Mouse (Mus musculus) embryonic facial prominence, embryonic 10.5 days (tissue): ENCODE data around the gene Ets1. TPM values are rescaled to one million over a fixed set of nuclear protein-coding genes. Genes with fewer than 3 reads are reported as not detected.

Source experiments
- DNase-seq: peaks from one replicate; pipeline ENCODE4 v3.0.0-alpha.2; 2017; ENCODE audit warnings: low spot score
- H3K27ac ChIP-seq: fragments of 300-500 bp; sonication (generic); replicated peaks from 2 replicates; pipeline ENCODE4 v1.5.1; 2016; ENCODE audit warnings: mild to moderate bottlenecking
- H3K27me3 ChIP-seq: fragments of 300-500 bp; sonication (generic); replicated peaks from 2 replicates; pipeline ENCODE4 v1.6.1; 2016; ENCODE audit warnings: low read depth, mild to moderate bottlenecking; ENCODE audit not compliant: poor library complexity, severe bottlenecking
- H3K36me3 ChIP-seq: fragments of 300-500 bp; sonication (generic); replicated peaks from 2 replicates; pipeline ENCODE4 v1.6.1; 2016; ENCODE audit warnings: mild to moderate bottlenecking, moderate library complexity
- H3K4me1 ChIP-seq: fragments of 300-500 bp; sonication (generic); 2 replicates; pipeline ENCODE4 v1.6.1; 2016
- H3K4me3 ChIP-seq: fragments of 300-500 bp; sonication (generic); 2 replicates; pipeline ENCODE4 v1.5.1; 2016; ENCODE audit warnings: mild to moderate bottlenecking, moderate library complexity
- H3K9me3 ChIP-seq: fragments of 300-500 bp; sonication (generic); 2 replicates; pipeline ENCODE4 v1.6.1; 2016; ENCODE audit warnings: mild to moderate bottlenecking
- WGBS: fragments of 180-500 bp; shearing (Covaris S2); methylation state at CpG from one replicate; pipeline ENCODE4 v1.1.7; 2016; 5-methylcytosine and 5-hydroxymethylcytosine counted together
- polyA plus RNA-seq: library from polyadenylated mRNA; unstranded; fragments of >200 nt; fragmentation: Nextera tagmentation; extraction: Ambion mirVana; gene quantifications from 2 replicates; pipeline ENCODE4 v1.2.1, GENCODE M21; 2016

Gene Ets1
- polyA plus RNA-seq, 1 experiment from 2014 or later, result 38.6 TPM

GRCm38 (mm10) chr9:32740751-32741387 is 104.8 kb downstream of the Ets1 start:
- H3K9me3 ChIP-seq, result no peaks in the 10 kb centered on the region
- peaks cover 43% of the 10 kb centered on the region for H3K36me3 ChIP-seq
- no peak overlapping the region for H3K4me3 ChIP-seq
- no peak for DNase-seq
- H3K4me1 ChIP-seq, result 0 out of 2 replicates have a peak, but pooled peaks cover 1% of the 10 kb centered on the region
- 90% methylated on average over 12 of the region's 12 CpGs for WGBS
- no peak overlapping the region for H3K27ac ChIP-seq
- no peaks in the 10 kb centered on the region for H3K27me3 ChIP-seq

- DNase-seq, result no peak
- Histone ChIP-seq H3K4me3 (no peak overlapping the region), H3K9me3 (no peaks in the 10 kb centered on the region), H3K36me3 (peaks cover 39% of the 10 kb centered on the region), H3K27ac (no peak overlapping the region), H3K27me3 (no peaks in the 10 kb centered on the region), H3K4me1 (0 out of 2 replicates have a peak, but pooled peaks cover 5% of the 10 kb centered on the region)
- 87% methylated on average over 2 of the region's 2 CpGs for WGBS
Observed at GRCm38 (mm10) chr9:32741681-32742080, 105.7 kb downstream of the Ets1 start.

GRCm38 (mm10) chr9:32743157-32743556 is 107.1 kb downstream of the Ets1 start:
- Histone ChIP-seq H3K9me3 (no peaks in the 10 kb centered on the region), H3K27ac (no peak overlapping the region), H3K4me1 (0 out of 2 replicates have a peak, but pooled peaks cover 5% of the 10 kb centered on the region), H3K36me3 (peaks cover 29% of the 10 kb centered on the region), H3K4me3 (no peak overlapping the region), H3K27me3 (no peaks in the 10 kb centered on the region)
- 82% methylated on average over 8 of the region's 8 CpGs for WGBS
- no peak for DNase-seq

GRCm38 (mm10) chr9:32743642-32744161 is 107.7 kb downstream of the Ets1 start:
- DNase-seq, result no peak
- Histone ChIP-seq H3K4me3 (no peak overlapping the region), H3K27ac (no peak overlapping the region), H3K4me1 (0 out of 2 replicates have a peak, but pooled peaks cover 5% of the 10 kb centered on the region), H3K27me3 (no peaks in the 10 kb centered on the region), H3K9me3 (no peaks in the 10 kb centered on the region), H3K36me3 (peaks cover 23% of the 10 kb centered on the region)
- 86% methylated on average over 9 of the region's 9 CpGs for WGBS

GRCm38 (mm10) chr9:32744288-32744687 is 108.3 kb downstream of the Ets1 start:
- peaks cover 20% of the 10 kb centered on the region; the same call in 1 of the 2 replicates for H3K36me3 ChIP-seq
- no peak for DNase-seq
- 86% methylated on average over 9 of the region's 9 CpGs for WGBS
- H3K27ac ChIP-seq, result no peak overlapping the region
- no peak overlapping the region for H3K4me3 ChIP-seq
- 0 out of 2 replicates have a peak, but pooled peaks cover 5% of the 10 kb centered on the region for H3K4me1 ChIP-seq
- no peaks in the 10 kb centered on the region for H3K9me3 ChIP-seq
- H3K27me3 ChIP-seq, result no peaks in the 10 kb centered on the region

- 90% methylated on average over 12 of the region's 12 CpGs for WGBS
- Histone ChIP-seq H3K27me3 (no peaks in the 10 kb centered on the region), H3K4me1 (0 out of 2 replicates have a peak, but pooled peaks cover 5% of the 10 kb centered on the region), H3K36me3 (peaks cover 30% of the 10 kb centered on the region; the same call in 1 of the 2 replicates), H3K27ac (no peak overlapping the region), H3K9me3 (no peaks in the 10 kb centered on the region), H3K4me3 (no peak overlapping the region)
- DNase-seq, result no peak
Observed at GRCm38 (mm10) chr9:32745079-32745763, 109.2 kb downstream of the Ets1 start.

GRCm38 (mm10) chr9:32745998-32746397 is 110.0 kb downstream of the Ets1 start:
- no peak overlapping the region for H3K4me3 ChIP-seq
- H3K36me3 ChIP-seq, result peaks cover 31% of the 10 kb centered on the region; the same call in 1 of the 2 replicates
- no peak overlapping the region for H3K27ac ChIP-seq
- no peak for DNase-seq
- H3K9me3 ChIP-seq, result no peaks in the 10 kb centered on the region
- WGBS, result 90% methylated on average over 8 of the region's 8 CpGs
- no peaks in the 10 kb centered on the region for H3K27me3 ChIP-seq
- H3K4me1 ChIP-seq, result 0 out of 2 replicates have a peak, but pooled peaks cover 5% of the 10 kb centered on the region

GRCm38 (mm10) chr9:32746615-32747014 is 110.6 kb downstream of the Ets1 start:
- Histone ChIP-seq H3K36me3 (peaks cover 31% of the 10 kb centered on the region; the same call in 1 of the 2 replicates), H3K27me3 (no peaks in the 10 kb centered on the region), H3K27ac (no peak overlapping the region), H3K4me1 (0 out of 2 replicates have a peak, but pooled peaks cover 5% of the 10 kb centered on the region), H3K4me3 (no peak overlapping the region), H3K9me3 (no peaks in the 10 kb centered on the region)
- WGBS, result 93% methylated on average over 6 of the region's 6 CpGs
- no peak for DNase-seq

GRCm38 (mm10) chr9:32747624-32748023 is 111.6 kb downstream of the Ets1 start:
- no peaks in the 10 kb centered on the region for H3K9me3 ChIP-seq
- WGBS, result 88% methylated on average over 8 of the region's 8 CpGs
- DNase-seq, result no peak
- 0 out of 2 replicates have a peak, but pooled peaks cover 7% of the 10 kb centered on the region for H3K4me1 ChIP-seq
- H3K27ac ChIP-seq, result no peak overlapping the region
- no peak overlapping the region for H3K4me3 ChIP-seq
- no peaks in the 10 kb centered on the region for H3K27me3 ChIP-seq
- peaks cover 31% of the 10 kb centered on the region; the same call in 1 of the 2 replicates for H3K36me3 ChIP-seq

GRCm38 (mm10) chr9:32748552-32748951 is 112.5 kb downstream of the Ets1 start:
- Histone ChIP-seq H3K36me3 (peaks cover 34% of the 10 kb centered on the region), H3K9me3 (no peaks in the 10 kb centered on the region), H3K4me1 (0 out of 2 replicates have a peak, but pooled peaks cover 9% of the 10 kb centered on the region), H3K4me3 (no peak overlapping the region), H3K27me3 (no peaks in the 10 kb centered on the region), H3K27ac (no peak overlapping the region)
- DNase-seq, result no peak
- WGBS, result 96% methylated on average over 5 of the region's 5 CpGs

- 86% methylated on average over 13 of the region's 13 CpGs for WGBS
- Histone ChIP-seq H3K27ac (no peak overlapping the region), H3K27me3 (no peaks in the 10 kb centered on the region), H3K4me1 (0 out of 2 replicates have a peak, but pooled peaks cover 9% of the 10 kb centered on the region), H3K36me3 (peaks cover 32% of the 10 kb centered on the region), H3K9me3 (no peaks in the 10 kb centered on the region), H3K4me3 (no peak overlapping the region)
- DNase-seq, result no peak
Observed at GRCm38 (mm10) chr9:32749721-32750480, 113.9 kb downstream of the Ets1 start.

GRCm38 (mm10) chr9:32752602-32753001 is 116.6 kb downstream of the Ets1 start:
- H3K27me3 ChIP-seq, result no peaks in the 10 kb centered on the region
- H3K4me1 ChIP-seq, result peaks cover 11% of the 10 kb centered on the region; the same call in 1 of the 2 replicates
- H3K9me3 ChIP-seq, result no peaks in the 10 kb centered on the region
- H3K27ac ChIP-seq, result no peak overlapping the region
- 77% methylated on average over 5 of the region's 5 CpGs for WGBS
- no peak overlapping the region for H3K4me3 ChIP-seq
- no peak for DNase-seq
- peaks cover 35% of the 10 kb centered on the region for H3K36me3 ChIP-seq
